Mouse (Mus musculus): ENCODE measurements around the gene Slc44a5. TPM values are rescaled to one million over a fixed set of nuclear protein-coding genes. Genes with fewer than 3 reads are reported as not detected.
"Not testable (repeated sequence)": the region's sequence is repeated elsewhere in the genome, so short reads cannot be mapped to it uniquely, and the experiment has no call there.

Gene Slc44a5
- polyA plus RNA-seq, 1 experiment: 0.11 TPM

DNA sequence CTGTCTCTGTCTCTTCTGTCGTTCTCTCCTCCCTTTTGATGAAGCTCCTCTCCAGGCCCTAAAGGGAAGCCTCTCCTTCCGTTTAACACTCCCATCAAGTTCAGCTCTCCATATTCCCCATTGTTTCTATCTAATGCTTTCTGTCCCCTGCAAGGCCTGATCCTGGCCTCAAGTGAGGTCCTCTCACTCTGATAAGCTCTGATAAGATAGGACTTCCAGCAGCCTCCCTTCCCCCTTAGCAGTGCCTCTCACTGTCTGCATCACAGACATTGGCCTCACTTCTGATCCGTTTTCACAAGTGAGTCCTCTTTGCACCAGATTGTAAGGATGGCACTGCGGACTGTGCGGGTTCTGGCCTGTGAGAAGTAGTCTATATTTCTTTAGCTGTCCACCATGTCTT, 85.0 kb downstream of the Slc44a5 start:
- no peak for DNase-seq (ENCODE audit: low read depth in 1 of 2, low spot score in 2 of 2)
- H3K36me3 ChIP-seq (ENCODE audit: control insufficient read depth, insufficient read depth, low read length): no peaks in the 10 kb centered on the region
- no peaks in the 10 kb centered on the region for H3K4me1 ChIP-seq (ENCODE audit: control insufficient read depth, insufficient read depth, insufficient read length)
- 89% methylated on average over 5 of the region's 5 CpGs for WGBS
- TF ChIP-seq CTCF (IDR thresholded peaks at IDR 0.05; ENCODE audit: extremely low read depth, insufficient read depth, insufficient read length, insufficient replicate concordance) (no peak), POLR2A (IDR thresholded peaks at IDR 0.05; ENCODE audit: low read depth, low read length) (no peak)
- no peaks in the 10 kb centered on the region for H3K27me3 ChIP-seq (ENCODE audit: control insufficient read depth, insufficient read depth, low read length)
- H3K27ac ChIP-seq (ENCODE audit: insufficient read depth, low read length): no peak overlapping the region
- H3K4me3 ChIP-seq (ENCODE audit: extremely low read depth, insufficient read depth, insufficient read length): no peak overlapping the region

DNA sequence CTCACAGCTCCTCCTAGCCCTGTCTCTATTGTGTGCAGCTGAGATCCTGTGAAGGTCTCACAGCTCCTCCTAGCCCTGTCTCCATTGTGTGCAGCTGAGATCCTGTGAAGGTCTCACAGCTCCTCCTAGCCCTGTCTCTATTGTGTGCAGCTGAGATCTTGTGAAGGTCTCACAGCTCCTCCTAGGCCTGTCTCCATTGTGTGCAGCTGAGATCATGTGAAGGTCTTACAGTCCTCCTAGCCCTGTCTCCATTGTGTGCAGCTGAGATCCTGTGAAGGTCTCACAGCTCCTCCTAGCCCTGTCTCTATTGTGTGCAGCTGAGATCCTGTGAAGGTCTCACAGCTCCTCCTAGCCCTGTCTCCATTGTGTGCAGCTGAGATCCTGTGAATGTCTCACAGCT, 98.8 kb downstream of the Slc44a5 start:
- not testable (repeated sequence) for H3K27ac ChIP-seq (ENCODE audit: insufficient read depth, low read length); H3K27me3 ChIP-seq (ENCODE audit: control insufficient read depth, insufficient read depth, low read length); H3K4me1 ChIP-seq (ENCODE audit: control insufficient read depth, insufficient read depth, insufficient read length)

DNA sequence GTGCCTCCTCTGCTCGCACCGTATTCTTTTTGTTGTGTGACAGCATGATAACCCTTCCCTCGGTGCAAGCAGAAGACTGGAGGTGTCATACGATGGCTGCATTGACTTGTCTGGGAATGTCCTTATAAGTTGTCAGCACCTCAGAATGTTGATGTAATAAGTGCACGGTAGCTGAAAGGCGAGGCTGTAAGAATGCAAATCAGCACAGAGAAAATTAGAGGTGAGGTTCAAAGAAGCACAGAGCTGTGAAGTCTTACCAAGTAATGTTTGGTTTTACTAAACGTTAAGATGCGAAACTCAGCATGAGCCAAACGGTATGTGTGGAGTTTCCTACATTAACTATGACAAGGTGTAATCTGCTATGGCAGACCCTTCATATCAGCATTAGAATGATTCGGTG, 102.5 kb downstream of the Slc44a5 start:
- WGBS: 88% methylated on average over 10 of the region's 10 CpGs
- Histone ChIP-seq H3K27me3 (ENCODE audit: control insufficient read depth, insufficient read depth, low read length) (no peaks in the 10 kb centered on the region), H3K36me3 (ENCODE audit: control insufficient read depth, insufficient read depth, low read length) (no peaks in the 10 kb centered on the region), H3K4me3 (ENCODE audit: extremely low read depth, insufficient read depth, insufficient read length) (no peak overlapping the region), H3K4me1 (ENCODE audit: control insufficient read depth, insufficient read depth, insufficient read length) (no peaks in the 10 kb centered on the region), H3K27ac (ENCODE audit: insufficient read depth, low read length) (no peak overlapping the region)
- DNase-seq (ENCODE audit: low read depth in 1 of 2, low spot score in 2 of 2): no peak
- no peak for TF ChIP-seq CTCF (IDR thresholded peaks at IDR 0.05; ENCODE audit: extremely low read depth, insufficient read depth, insufficient read length, insufficient replicate concordance)
- TF ChIP-seq POLR2A (IDR thresholded peaks at IDR 0.05; ENCODE audit: low read depth, low read length): no peak

More for the DNA sequence above, 98.8 kb downstream of the Slc44a5 start:
- H3K36me3 ChIP-seq (ENCODE audit: control insufficient read depth, insufficient read depth, low read length); DNase-seq (ENCODE audit: low read depth in 1 of 2, low spot score in 2 of 2); H3K4me3 ChIP-seq (ENCODE audit: extremely low read depth, insufficient read depth, insufficient read length): not testable (repeated sequence)

DNA sequence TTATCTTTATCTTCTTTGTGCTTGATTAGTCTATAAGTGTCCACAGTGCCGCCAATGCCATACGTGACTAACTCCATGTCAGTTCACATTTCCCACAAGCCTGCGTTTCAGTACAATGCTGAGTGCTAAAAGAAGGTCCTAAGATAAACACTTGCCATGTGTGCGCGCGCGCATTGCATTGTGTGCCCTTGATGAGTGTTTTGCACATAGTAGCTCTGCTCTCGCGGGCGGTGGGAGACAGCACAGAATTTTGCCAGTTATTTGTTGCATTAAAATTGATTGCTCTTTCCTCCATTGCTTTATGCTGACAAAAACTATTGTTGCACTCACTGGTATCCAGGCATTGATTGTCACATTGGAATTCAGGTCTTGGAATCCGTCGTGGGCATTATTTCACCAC, 108.5 kb downstream of the Slc44a5 start:
- H3K4me1 ChIP-seq (ENCODE audit: control insufficient read depth, insufficient read depth, insufficient read length): no peaks in the 10 kb centered on the region
- DNase-seq (ENCODE audit: low read depth in 1 of 2, low spot score in 2 of 2): no peak
- 92% methylated on average over 12 of the region's 12 CpGs for WGBS
- H3K4me3 ChIP-seq (ENCODE audit: extremely low read depth, insufficient read depth, insufficient read length): no peak overlapping the region
- H3K27ac ChIP-seq (ENCODE audit: insufficient read depth, low read length): no peak overlapping the region
- no peaks in the 10 kb centered on the region for H3K27me3 ChIP-seq (ENCODE audit: control insufficient read depth, insufficient read depth, low read length)
- TF ChIP-seq POLR2A (IDR thresholded peaks at IDR 0.05; ENCODE audit: low read depth, low read length) (no peak), CTCF (IDR thresholded peaks at IDR 0.05; ENCODE audit: extremely low read depth, insufficient read depth, insufficient read length, insufficient replicate concordance) (no peak)
- no peaks in the 10 kb centered on the region for H3K36me3 ChIP-seq (ENCODE audit: control insufficient read depth, insufficient read depth, low read length)

DNA sequence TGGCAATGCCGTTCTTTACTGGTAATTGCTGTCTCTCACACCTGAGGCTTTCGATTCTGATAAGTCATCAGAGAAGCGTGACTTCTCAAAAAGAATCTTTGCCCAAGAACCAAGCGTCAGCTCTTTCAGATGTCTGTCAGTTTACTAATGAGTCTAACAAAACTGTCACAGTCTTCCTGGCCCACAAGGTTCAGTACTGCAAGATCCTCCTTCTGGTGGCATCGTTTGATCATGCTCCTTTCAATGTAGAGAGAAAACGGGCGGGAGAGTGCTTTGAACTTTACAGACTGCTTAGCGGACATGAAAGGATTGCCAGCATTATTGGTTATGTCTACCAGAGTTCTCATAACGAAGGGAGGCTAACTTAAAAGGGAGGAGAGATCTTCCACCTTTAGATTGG, 109.0 kb downstream of the Slc44a5 start:
- 77% methylated on average over 9 of the region's 9 CpGs for WGBS
- Histone ChIP-seq H3K4me3 (ENCODE audit: extremely low read depth, insufficient read depth, insufficient read length) (no peak overlapping the region), H3K27me3 (ENCODE audit: control insufficient read depth, insufficient read depth, low read length) (no peaks in the 10 kb centered on the region), H3K4me1 (ENCODE audit: control insufficient read depth, insufficient read depth, insufficient read length) (no peaks in the 10 kb centered on the region), H3K27ac (ENCODE audit: insufficient read depth, low read length) (no peak overlapping the region), H3K36me3 (ENCODE audit: control insufficient read depth, insufficient read depth, low read length) (no peaks in the 10 kb centered on the region)
- no peak for TF ChIP-seq CTCF (IDR thresholded peaks at IDR 0.05; ENCODE audit: extremely low read depth, insufficient read depth, insufficient read length, insufficient replicate concordance)
- TF ChIP-seq POLR2A (IDR thresholded peaks at IDR 0.05; ENCODE audit: low read depth, low read length): no peak
- DNase-seq (ENCODE audit: low read depth in 1 of 2, low spot score in 2 of 2): no peak

DNA sequence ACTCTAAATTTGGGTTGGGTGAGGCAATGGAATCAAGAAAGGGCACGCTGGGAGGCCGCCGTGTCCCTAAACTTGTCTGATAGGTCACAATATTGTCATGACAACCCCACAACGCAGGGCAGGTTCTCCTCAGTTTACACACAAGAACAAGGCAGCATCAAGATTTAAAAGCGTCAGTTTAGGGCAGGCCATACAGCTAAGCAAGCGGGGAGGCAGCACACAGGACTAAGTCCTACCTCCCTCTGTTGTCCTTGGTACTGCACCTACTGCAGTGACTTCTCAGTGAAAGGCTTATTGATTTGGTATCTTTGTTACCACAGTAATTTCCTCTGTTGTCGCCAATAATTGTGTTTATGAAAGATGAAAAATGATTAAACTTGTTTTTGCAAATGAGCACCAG, 109.7 kb downstream of the Slc44a5 start:
- no peaks in the 10 kb centered on the region for H3K4me1 ChIP-seq (ENCODE audit: control insufficient read depth, insufficient read depth, insufficient read length)
- DNase-seq (ENCODE audit: low read depth in 1 of 2, low spot score in 2 of 2): no peak
- TF ChIP-seq POLR2A (IDR thresholded peaks at IDR 0.05; ENCODE audit: low read depth, low read length) (no peak), CTCF (IDR thresholded peaks at IDR 0.05; ENCODE audit: extremely low read depth, insufficient read depth, insufficient read length, insufficient replicate concordance) (no peak)
- no peaks in the 10 kb centered on the region for H3K36me3 ChIP-seq (ENCODE audit: control insufficient read depth, insufficient read depth, low read length)
- WGBS: 84% methylated on average over 7 of the region's 7 CpGs
- no peaks in the 10 kb centered on the region for H3K27me3 ChIP-seq (ENCODE audit: control insufficient read depth, insufficient read depth, low read length)
- no peak overlapping the region for H3K27ac ChIP-seq (ENCODE audit: insufficient read depth, low read length)
- H3K4me3 ChIP-seq (ENCODE audit: extremely low read depth, insufficient read depth, insufficient read length): no peak overlapping the region

DNA sequence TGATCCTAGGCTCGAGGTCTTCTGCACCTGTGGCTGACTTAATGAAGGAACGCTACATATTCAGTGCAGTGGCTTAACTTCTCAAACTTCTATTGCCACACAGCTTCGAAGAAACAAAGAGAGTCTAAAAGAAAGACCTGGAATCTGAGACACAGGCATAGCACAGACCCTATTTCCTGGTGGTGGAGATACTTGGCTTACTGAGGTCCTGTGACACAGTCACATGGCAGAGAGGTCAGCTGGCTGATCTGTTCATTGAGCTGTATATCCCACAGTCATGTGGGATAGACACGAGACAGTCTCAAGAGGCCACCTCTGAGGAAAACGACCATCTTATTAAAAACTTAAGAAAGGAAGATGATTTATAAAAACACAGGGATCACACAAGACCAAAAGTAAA, 116.8 kb downstream of the Slc44a5 start:
- WGBS: 76% methylated on average over 5 of the region's 5 CpGs
- H3K27me3 ChIP-seq (ENCODE audit: control insufficient read depth, insufficient read depth, low read length): no peaks in the 10 kb centered on the region
- no peaks in the 10 kb centered on the region for H3K4me1 ChIP-seq (ENCODE audit: control insufficient read depth, insufficient read depth, insufficient read length)
- no peak for DNase-seq (ENCODE audit: low read depth in 1 of 2, low spot score in 2 of 2)
- H3K4me3 ChIP-seq (ENCODE audit: extremely low read depth, insufficient read depth, insufficient read length): no peak overlapping the region
- H3K36me3 ChIP-seq (ENCODE audit: control insufficient read depth, insufficient read depth, low read length): no peaks in the 10 kb centered on the region
- no peak for TF ChIP-seq CTCF (IDR thresholded peaks at IDR 0.05; ENCODE audit: extremely low read depth, insufficient read depth, insufficient read length, insufficient replicate concordance)
- no peak for TF ChIP-seq POLR2A (IDR thresholded peaks at IDR 0.05; ENCODE audit: low read depth, low read length)
- no peak overlapping the region for H3K27ac ChIP-seq (ENCODE audit: insufficient read depth, low read length)

All from spleen, adult 2 months (tissue).